Mouse (Mus musculus) retina, adult 2 months (tissue): ENCODE results near the gene Olfr668.
"Not testable (repeated sequence)": the region's sequence is repeated elsewhere in the genome, so short reads cannot be mapped to it uniquely, and the experiment has no call there.

ENCODE experiments used
- DNase-seq: peaks from one replicate; pipeline ENCODE4 v3.0.0-alpha.2; 2012; ENCODE audit warnings: low read depth, low spot score

Olfr668 gene

GRCm38 (mm10) chr7:104927957-104928356 is at the start of gene Olfr668:
Gene Olfr668, minus strand, starts transcription at chr7:104928057.
- no peak for DNase-seq

GRCm38 (mm10) chr7:104972507-104972906 is 44.6 kb upstream of the Olfr668 start:
- DNase-seq, result not testable (repeated sequence)

DNA sequence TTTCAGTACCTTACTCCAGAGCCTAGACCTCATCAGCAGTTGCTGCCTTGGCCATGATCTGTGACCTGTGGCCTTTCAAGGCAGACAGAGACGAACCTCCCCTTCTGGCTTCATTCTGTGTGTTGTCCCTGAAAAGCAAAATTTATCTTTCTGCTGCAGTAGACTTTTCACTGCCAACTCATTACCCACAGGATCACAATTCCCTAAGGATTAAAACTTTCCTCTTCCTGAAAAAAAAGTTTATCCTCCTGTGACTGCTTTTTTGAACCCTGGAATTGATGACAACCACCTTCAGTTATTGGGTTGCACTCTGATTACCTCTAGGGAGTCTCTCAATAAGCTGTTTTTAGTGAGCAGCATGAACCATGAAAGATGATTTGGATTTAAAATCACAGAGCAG is 34.7 kb upstream of the Olfr668 start, which contains the start of gene Olfr670:
Olfr670 (minus strand) TSS at position 101 of the 400 bp plus-strand sequence.
- no peak for DNase-seq

GRCm38 (mm10) chr7:104950234-104950633 is 22.4 kb upstream of the Olfr668 start:
- not testable (repeated sequence) for DNase-seq

GRCm38 (mm10) chr7:104933940-104934339 is 6.1 kb upstream of the Olfr668 start, which contains the start of gene Olfr669:
Gene Olfr669, plus strand, starts transcription at chr7:104934240.
- no peak for DNase-seq

DNA sequence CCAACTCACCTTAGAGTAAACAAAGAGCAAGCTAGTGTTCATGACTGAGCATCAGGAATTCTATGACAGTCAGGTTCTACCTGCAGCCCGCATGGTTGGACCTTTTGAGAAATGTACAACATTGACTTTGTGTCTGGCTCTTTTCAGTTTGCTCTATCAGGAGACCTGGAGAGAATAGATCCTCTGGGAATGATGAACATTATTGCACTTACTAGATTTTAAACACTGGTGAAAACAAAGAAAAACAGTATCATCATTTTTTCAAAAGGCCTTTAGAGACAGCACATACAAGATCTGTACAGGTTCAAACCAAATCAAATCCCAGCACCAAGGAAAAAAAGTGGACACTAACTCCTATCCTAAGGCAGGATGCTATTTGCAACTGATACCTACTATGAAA is 6.5 kb downstream of the Olfr668 start, which contains the start of gene Olfr667:
Olfr667 (minus strand) TSS at position 101 of the 400 bp plus-strand sequence.
- no peak for DNase-seq

DNA sequence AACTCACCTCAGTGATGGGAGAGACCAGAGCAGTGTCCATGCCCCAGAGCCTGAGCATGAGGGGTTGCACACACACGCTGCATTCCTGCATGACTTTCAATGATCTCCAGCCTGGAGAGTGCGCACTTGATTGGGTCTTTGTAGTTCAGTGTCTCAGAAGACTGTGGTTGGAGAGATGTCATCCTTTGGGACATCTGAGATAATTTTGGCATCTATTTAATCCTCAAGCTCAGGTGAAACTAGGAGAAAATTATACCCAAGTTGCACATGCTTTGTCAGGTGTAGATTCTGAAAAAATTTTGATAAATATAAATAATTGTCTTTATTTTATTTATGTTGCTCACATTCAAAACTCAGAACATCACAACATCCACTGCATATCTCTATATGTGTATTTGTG is 32.0 kb downstream of the Olfr668 start, which contains the start of gene Olfr666:
Olfr666 (minus strand) TSS at position 101 of the 400 bp plus-strand sequence.
- DNase-seq, result no peak

- no peak for DNase-seq
These were observed 50.1 kb downstream of the Olfr668 start, which contains the start of gene Olfr665 for GRCm38 (mm10) chr7:104877731-104878130. Gene Olfr665, plus strand, starts transcription at chr7:104878031.
